In the genomic region with DNA sequence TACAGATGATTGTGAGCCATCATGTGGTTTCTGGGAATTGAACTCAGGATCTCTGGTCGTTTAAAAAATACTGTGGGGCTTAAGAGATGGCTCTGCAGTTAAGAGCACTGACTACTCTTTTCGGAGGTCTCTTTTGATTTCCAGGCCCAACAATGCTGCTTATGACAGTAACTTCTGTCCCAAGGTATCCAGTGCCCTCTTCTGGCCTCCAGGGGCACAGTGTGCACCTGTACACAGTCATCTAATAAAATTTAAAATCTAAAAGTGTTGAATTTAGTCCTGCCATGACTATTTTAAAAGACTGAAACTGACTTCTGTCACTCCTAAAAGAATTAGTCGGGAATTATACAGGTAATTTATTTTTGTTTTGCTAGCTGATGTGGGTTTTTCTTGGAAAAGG, we compare ENCODE assay signal across 8 mouse cellular contexts. TPM values are rescaled to one million over a fixed set of nuclear protein-coding genes. Genes with fewer than 3 reads are reported as not detected.
DNase-seq lines count a peak whose midpoint lies in the region; ATAC-seq and TF ChIP-seq lines count a peak whose summit lies in the region.

No protein-coding gene starts in this region.

- no peak for TF ChIP-seq EP300 in liver, embryonic 14.5 days (IDR thresholded peaks at IDR 0.05; ENCODE audit: low read depth)

- WGBS in heart, embryonic 13.5 days = 48% methylated on average over 3 of the region's 3 CpGs
- 40% methylated on average over 3 of the region's 3 CpGs for WGBS in liver, embryonic 14.5 days (ENCODE audit: insufficient replicate concordance)

- H3K4me2 ChIP-seq in heart, embryonic 13.5 days = peak overlapping the region; percentile 80
- H3K4me2 ChIP-seq in liver, embryonic 14.5 days (ENCODE audit: low read depth) = peak overlapping the region; percentile 91

- ATAC-seq in heart, embryonic 13.5 days (ENCODE audit: extremely low read depth, insufficient number of reproducible peaks, low FRiP score, low TSS enrichment) = no peak
- no peak for ATAC-seq in liver, embryonic 14.5 days (ENCODE audit: insufficient read depth)

- H3K36me3 ChIP-seq in heart, embryonic 13.5 days = no peaks in the 10 kb centered on the region
- no peaks in the 10 kb centered on the region for H3K36me3 ChIP-seq in liver, embryonic 14.5 days (replicated peaks; ENCODE audit: control insufficient read depth, insufficient read depth, low read depth)

- H3K9me3 ChIP-seq in heart, embryonic 13.5 days = no peaks in the 10 kb centered on the region
- no peaks in the 10 kb centered on the region for H3K9me3 ChIP-seq in liver, embryonic 14.5 days (ENCODE audit: control insufficient read depth, low read length)

- DNase-seq in heart, adult 9 months (ENCODE audit: low spot score in 2 of 2) = no peak
- peak; percentile 46 for DNase-seq in 3T3-L1 (ENCODE audit: low read depth, low spot score)
- DNase-seq in T-cell, adult 2 months (ENCODE audit: low spot score) = peak; percentile 32
- no peak for DNase-seq in liver, embryonic 14.5 days (ENCODE audit: low read depth in 3 of 3, low spot score in 3 of 3)
- no peak for DNase-seq in urinary bladder, postnatal 14 days (ENCODE audit: low spot score)
- DNase-seq in cerebellum, postnatal 4 days (ENCODE audit: low spot score in 2 of 2) = no peak
- DNase-seq in thymus, adult 18-20 months = no peak

- H3K27me3 ChIP-seq in heart, embryonic 13.5 days (replicated peaks) = no peaks in the 10 kb centered on the region
- no peaks in the 10 kb centered on the region for H3K27me3 ChIP-seq in liver, embryonic 14.5 days (ENCODE audit: control insufficient read depth, insufficient read depth, low read length)

- TF ChIP-seq CTCF in liver, embryonic 14.5 days (IDR thresholded peaks at IDR 0.05; ENCODE audit: low read depth) = peak; percentile 24; the same call in 1 of the 2 replicates

- no peak overlapping the region for H3K9ac ChIP-seq in heart, embryonic 13.5 days
- no peak overlapping the region for H3K9ac ChIP-seq in liver, embryonic 14.5 days (replicated peaks)

- H3K4me1 ChIP-seq in heart, embryonic 13.5 days = peaks cover 7% of the 10 kb centered on the region; the same call in 1 of the 2 replicates
- peaks cover 0 to 6% of the 10 kb centered on the region in 2 experiments; a peak in 1 of 4 replicates for H3K4me1 ChIP-seq in liver, embryonic 14.5 days (replicated peaks; ENCODE audit: control insufficient read depth in 2 of 2, insufficient read depth in 2 of 2, low read length in 1 of 2)

- no peak overlapping the region for H3K27ac ChIP-seq in heart, embryonic 13.5 days (replicated peaks)
- no peak overlapping the region for H3K27ac ChIP-seq in liver, embryonic 14.5 days

- peak overlapping the region; percentile 90 for H3K4me3 ChIP-seq in heart, embryonic 13.5 days
- no peak overlapping the region for H3K4me3 ChIP-seq in liver, embryonic 14.5 days (ENCODE audit: insufficient read depth in 1 of 2, low read depth in 2 of 2, low read length in 2 of 2)

RNA-seq across cellular contexts. Expression of a gene that starts 0.9 kb away (rescaled TPM):
- polyA plus RNA-seq in heart, embryonic 13.5 days (2015; fragmentation: Nextera tagmentation; extraction: Ambion mirVana) = 7.2 and 8.2 TPM in 2 replicates
- 3.7 and 6.2 TPM in 2 replicates for polyA plus RNA-seq in liver, embryonic 14.5 days (2012; rRNA removed)
- polyA plus RNA-seq in liver, embryonic 14.5 days (2014; fragmentation: Nextera tagmentation; extraction: Ambion mirVana) = 6.6 TPM in 2 replicates

RNA-seq across cellular contexts. Expression of a gene that starts 23.2 kb away (rescaled TPM):
- 0.19 TPM in 1 of 2 replicates, not detected in the other for polyA plus RNA-seq in heart, embryonic 13.5 days (2015; fragmentation: Nextera tagmentation; extraction: Ambion mirVana)
- 0.08 TPM in 2 replicates for polyA plus RNA-seq in liver, embryonic 14.5 days (2012; rRNA removed)
- polyA plus RNA-seq in liver, embryonic 14.5 days (2014; fragmentation: Nextera tagmentation; extraction: Ambion mirVana) = 0.06 TPM in 1 of 2 replicates, not detected in the other

Comparison
In these comparisons a context has a peak if more than half of its experiments do, and no peak if none do; other contexts are left out.
1. DNase-seq: peak in 3T3-L1 (single experiment) and T-cell, adult 2 months (single experiment); none in heart, adult 9 months (0 of 2), liver, embryonic 14.5 days (0 of 3), urinary bladder, postnatal 14 days (single experiment), cerebellum, postnatal 4 days (0 of 2) and thymus, adult 18-20 months (0 of 2).